Mouse (Mus musculus) activated CD4-positive, CD25-positive, alpha-beta regulatory T cell, adult 4 months (primary cell): ENCODE results near the gene Ltb. TPM values are rescaled to one million over a fixed set of nuclear protein-coding genes. Genes with fewer than 3 reads are reported as not detected.
"Not testable (repeated sequence)": the region's sequence is repeated elsewhere in the genome, so short reads cannot be mapped to it uniquely, and the experiment has no call there.

Experiments used
- ATAC-seq: one replicate; pipeline ENCODE4 v1.8.0; 2017
- polyA plus RNA-seq, 2 experiments: library from polyadenylated mRNA; unstranded; fragments of 100-300 nt; shearing (Covaris generic); gene quantifications; one replicate each; pipeline ENCODE4 v1.2.1; 2017

Gene Ltb
- polyA plus RNA-seq, 2 experiments from 2014 or later, result 134 to 383 TPM

- ATAC-seq, result peak; percentile 21
Observed at GRCm38 (mm10) chr17:35226561-35227046, 32.4 kb downstream of the Ltb start.

DNA sequence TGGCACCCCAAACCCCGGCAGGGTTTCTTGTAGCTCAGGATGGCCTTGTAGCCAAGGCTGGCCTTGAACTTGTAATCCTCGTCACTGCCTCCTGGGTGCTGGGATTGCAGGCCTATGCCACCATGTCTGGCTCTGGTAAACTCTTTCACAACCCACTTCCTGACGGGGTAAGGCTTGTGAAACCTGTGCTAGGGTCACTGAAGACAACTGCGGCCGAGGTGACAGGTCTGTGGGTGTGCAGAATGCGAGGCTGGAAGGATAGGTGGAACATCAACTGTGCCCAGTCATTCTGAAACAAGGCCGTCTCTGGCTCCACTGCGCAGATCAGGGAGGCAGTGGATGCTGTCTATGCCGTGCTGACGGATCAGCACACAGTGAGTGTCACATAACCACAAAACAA is 36.8 kb downstream of the Ltb start:
- peak; percentile 58 for ATAC-seq

DNA sequence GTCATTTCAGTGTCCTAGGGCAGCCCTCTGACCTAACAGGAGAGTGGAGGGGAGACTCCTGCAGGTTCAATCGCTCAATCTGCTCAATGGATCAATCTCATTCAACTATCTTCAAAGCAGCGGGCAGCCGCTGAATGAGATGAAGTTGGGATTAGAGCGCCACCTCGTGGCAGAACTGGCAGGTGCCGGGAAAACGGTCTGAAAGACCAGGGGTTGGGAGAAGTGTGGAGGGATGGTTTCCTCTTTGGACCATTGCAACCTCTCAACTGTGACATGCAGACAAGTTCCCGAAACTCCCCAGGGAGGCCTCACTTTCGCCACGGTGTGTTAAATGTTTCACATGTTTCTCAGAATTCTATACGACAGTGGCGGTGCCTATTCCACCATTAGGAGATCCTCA is 37.8 kb downstream of the Ltb start:
- no peak for ATAC-seq

GRCm38 (mm10) chr17:35232659-35233058 is 38.4 kb downstream of the Ltb start:
- ATAC-seq, result peak; percentile 18

DNA sequence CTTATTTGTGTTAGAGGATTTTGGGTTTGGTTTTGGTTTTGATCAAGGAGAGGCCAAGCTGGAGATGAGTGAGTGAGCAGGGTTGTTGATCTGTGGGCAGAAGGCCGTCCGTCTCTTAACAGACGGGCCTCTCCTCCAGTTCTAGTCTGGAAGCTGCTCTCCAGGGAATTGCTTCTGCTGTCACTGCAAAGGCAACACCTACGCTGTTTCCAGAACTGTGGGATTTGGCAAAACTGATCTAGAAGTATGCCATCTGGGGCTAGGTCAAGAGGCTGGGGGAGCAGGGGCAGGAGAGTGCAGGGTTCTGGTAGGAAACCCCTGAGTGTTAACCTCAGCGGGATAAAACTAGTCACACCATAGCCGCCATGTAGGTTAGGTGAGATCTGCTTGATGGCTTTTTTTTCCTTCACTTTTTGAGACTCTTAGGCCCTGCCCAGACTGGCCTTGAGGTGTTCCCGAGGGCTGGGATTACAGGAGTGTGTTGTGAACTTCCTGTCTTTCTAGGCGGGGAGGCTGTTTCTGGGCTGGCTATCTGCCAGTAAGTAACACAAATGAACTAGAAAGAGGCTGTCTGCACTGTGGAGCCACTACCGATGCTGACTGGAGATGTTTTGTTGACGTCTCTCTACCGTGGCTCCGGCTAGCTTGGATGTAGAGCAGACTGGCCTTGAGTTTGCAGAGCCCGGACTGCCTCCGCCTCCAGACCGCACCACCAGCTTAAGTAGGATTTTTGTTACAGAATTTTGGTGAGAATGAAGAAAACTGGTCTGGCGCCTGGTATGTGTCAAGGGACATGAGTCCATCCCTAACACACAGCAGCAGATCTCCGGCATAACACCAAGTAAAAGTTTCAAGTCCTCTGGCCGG is 39.1 kb downstream of the Ltb start, which contains the start of gene Atp6v1g2:
Gene Atp6v1g2 (plus strand): TSS at position 547 of the 867 bp plus-strand sequence.
- ATAC-seq, result no peak

GRCm38 (mm10) chr17:35234090-35234489 is 39.9 kb downstream of the Ltb start:
- ATAC-seq, result not testable (repeated sequence)

- no peak for ATAC-seq
Observed at GRCm38 (mm10) chr17:35234903-35235302, 40.7 kb downstream of the Ltb start.

DNA sequence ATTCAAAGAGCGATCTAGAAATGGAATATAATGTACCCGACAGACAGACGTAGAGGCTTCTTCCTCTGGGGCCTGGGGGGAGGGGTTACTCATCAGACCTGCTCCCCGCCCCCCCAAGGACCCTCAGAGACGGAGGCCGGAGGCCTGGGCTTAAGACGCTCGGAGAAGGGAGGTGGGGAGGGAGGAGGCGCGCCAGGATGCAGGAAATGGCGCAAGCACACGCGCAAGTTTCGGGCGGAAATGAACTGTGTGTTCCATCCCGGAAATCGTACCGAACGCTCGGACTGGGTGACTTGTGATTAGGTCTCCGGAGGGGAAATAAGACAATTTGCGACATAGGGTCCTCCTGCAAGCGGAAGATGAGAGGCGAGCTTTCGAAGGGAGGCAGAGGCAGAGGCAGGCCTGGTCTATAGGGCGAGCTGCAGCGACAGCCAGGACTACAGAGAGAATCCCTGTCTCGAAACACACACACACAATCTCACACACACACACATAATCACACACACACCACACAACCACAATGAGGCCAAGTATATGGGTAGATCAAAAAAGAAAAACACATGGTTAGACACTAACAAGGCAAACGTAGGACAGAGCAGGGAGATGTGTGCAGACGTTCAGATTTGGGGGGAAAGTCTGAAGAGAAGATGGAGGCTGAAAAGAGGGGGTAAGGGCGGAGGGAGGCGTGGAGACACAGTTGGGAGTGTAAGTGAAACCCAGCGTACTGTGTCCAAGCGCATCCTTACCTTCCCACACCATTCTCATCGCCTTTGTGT is 41.6 kb downstream of the Ltb start, which contains the start of gene Nfkbil1:
Gene Nfkbil1 (minus strand): TSS at position 179 of the 776 bp plus-strand sequence.
- peak; percentile 32 for ATAC-seq

DNA sequence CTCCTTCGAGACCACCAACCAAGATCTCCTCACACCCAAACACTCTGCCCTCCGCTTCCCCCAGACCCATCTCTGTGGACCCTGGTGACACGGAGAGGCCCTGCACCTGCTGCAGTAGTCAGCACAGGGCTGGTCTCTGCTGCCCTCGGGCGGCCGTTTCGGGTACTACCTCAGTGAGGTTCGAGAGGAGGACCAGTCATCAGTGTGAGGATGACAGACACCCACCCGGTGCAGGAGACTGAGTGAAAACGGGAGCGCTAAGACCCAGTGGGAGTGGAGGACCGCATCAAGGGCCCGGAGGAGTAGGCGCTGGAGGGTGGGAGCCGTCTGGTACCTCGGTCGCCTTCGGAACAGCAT is 42.1 kb downstream of the Ltb start:
- ATAC-seq, result peak; percentile 60

DNA sequence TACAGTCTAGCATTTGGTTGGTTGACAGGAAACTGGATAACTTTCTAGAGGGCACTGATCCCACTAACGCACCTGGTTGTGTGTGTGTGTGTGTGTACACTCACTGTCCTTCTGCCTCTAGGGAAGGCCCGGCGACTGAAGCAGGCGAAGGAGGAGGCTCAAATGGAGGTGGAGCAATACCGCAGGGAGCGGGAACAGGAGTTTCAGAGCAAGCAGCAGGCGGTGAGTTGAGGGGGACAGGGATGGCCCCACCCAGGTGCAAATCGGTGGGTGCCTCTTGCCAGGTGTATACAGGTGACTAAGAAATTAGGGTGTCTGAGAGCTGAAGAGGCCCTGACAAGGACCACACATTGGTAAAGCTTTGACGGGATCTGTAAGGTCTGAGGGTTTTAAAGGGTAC is 42.8 kb downstream of the Ltb start:
- no peak for ATAC-seq

- ATAC-seq, result no peak
Observed at GRCm38 (mm10) chr17:35237504-35237903, 43.3 kb downstream of the Ltb start.

- ATAC-seq, result no peak
Observed at GRCm38 (mm10) chr17:35239700-35240099, 45.5 kb downstream of the Ltb start.

- no peak for ATAC-seq
Observed at GRCm38 (mm10) chr17:35240384-35241304, 46.4 kb downstream of the Ltb start.

GRCm38 (mm10) chr17:35241305-35242014 is 47.2 kb downstream of the Ltb start, which contains the start of gene Ddx39b:
Ddx39b (plus strand) TSS chr17:35241746.
- peak; percentile 70 for ATAC-seq

DNA sequence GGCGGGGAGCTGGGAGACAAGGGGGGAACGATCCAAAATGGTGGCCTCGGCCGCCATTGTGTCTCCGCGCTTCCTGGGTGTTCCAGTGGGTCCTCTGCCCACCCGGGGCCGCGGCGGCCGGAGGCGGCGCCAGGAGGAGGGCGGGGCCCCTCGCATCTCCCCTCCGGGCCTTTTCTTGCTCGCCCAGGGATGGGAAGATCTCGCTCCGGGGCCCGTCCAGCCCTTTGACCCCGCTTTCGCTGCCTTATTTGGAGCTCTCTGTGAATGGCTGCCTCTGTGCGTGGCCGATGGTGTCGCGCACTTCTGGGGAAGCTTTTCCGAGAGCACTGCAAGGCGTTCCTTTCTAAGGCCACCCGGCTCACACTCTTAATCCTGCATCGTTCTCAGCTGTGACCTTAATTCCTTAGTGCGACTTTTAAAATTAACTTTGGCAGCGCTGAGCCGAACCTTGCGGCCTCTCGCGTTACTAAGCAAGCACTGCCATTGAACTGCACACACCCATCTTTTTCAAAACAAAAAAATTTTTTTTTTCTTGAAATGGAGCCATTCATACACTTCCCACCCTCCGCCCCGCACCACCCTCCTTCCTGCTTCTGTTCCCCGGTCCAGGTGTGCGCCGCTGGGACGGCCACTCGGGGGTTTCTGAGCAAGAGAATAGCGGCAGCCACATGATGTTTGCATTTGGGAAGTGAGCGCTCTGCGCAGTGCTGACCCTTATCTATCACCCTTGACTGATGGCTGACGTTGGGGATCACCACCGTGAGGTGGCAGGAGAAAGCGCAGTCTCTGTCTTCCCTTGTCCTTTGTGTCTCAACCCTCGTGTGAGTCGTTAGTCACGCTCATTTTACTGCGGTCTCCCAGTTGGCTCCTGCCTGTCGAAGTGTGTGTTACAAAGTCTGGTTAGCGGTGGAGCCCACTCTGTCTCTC is 48.0 kb downstream of the Ltb start:
- peak; percentile 32 for ATAC-seq

GRCm38 (mm10) chr17:35243086-35243485 is 48.8 kb downstream of the Ltb start:
- no peak for ATAC-seq

GRCm38 (mm10) chr17:35244999-35245398 is 50.8 kb downstream of the Ltb start:
- no peak for ATAC-seq
